Mouse (Mus musculus) erythroblast, embryonic 14.5 days (primary cell): Measurements from ENCODE around the gene Rell1.

Source experiments
- GATA1 ChIP-seq: IDR thresholded peaks from 2 replicates; pipeline ENCODE4 v1.6.1; 2012; ENCODE audit warnings: low read length, inconsistent platforms, mixed read lengths
- TAL1 ChIP-seq: IDR thresholded peaks from 3 replicates; pipeline ENCODE4 v1.6.1; 2012; ENCODE audit warnings: low read length, inconsistent platforms, mixed read lengths

GRCm38 (mm10) chr5:63956411-63956810 lies 12.3 kb downstream of the Rell1 start:
- TF ChIP-seq TAL1 (no peak), GATA1 (no peak)
